Mouse (Mus musculus): ENCODE measurements around the gene Tyw1.
"Not testable (repeated sequence)": the region's sequence is repeated elsewhere in the genome, so short reads cannot be mapped to it uniquely, and the experiment has no call there.

Gene Tyw1

DNA sequence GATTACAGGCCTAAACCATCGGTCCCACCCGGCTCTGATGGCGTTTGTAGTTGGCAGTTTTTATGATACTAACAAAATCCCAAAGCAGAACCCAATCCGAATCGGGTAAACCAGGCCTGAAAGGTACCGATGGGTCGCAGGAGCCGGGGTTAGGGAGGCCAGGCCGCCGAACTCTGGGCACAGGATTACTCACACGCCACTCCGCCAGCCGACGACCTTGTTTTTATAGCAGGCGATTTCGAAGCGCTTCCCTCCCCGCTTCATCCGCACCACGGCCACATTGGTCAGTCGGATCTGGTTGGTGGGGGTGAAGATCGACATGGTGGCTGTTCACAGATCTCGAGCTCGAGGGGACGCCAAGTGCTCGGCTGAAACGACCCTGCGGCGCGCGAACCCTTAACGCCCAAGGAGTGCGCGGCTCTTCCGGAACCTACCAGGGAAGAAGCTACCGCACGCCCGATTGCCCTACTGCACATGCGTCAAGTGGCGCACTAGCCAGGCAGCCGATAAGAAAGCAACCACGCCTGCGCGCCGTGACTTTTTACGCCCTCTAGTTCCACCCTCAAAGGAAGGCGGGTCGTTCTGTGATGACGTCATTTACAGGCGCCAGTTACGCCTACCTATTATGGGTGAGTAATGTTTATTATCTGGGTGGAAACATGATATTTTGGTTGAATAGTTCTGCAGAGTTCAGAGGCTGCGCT lies at the start of gene Tyw1, which contains the start of gene Sbds:
Gene Tyw1, plus strand, starts transcription at position 603 of the 704 bp plus-strand sequence.
Gene Sbds, minus strand, starts transcription at position 514 of the 704 bp plus-strand sequence.
- peak; percentile 100 for DNase-seq

DNA sequence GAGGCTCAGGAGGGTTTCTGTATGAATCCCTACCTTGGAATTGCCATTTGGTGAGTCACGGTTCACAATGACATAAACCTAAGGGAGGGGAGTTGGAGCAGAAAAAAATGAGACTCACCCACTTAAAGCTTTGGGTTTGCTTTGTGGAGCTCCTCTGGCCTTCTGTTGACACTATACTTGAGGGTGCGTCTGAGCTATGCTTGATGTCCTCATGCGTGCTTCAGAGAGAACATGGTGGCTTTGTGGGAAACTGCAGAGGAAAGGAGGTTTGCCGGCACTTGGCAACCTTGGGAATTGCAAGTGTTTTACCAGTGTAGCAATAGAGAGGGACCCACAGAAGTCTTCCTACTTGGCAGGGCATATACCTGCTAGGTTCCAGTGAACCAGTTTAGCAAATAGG lies 48.1 kb upstream of the Tyw1 start:
- no peak for DNase-seq

DNA sequence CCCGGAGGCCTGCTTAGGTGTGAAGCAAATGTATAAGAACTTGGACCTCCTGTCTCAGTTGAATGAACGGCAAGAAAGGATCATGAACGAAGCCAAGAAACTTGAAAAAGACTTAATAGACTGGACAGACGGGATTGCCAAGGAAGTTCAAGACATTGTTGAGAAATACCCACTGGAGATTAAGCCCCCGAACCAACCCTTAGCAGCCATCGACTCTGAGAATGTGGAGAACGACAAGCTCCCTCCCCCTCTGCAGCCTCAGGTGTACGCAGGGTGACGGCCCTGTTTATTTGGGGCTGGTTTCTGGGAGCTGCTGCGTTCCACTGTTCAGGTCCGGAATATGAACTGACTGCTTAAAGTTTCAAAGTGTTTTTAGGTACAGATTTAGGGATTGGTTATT lies 42.5 kb upstream of the Tyw1 start:
- DNase-seq, result no peak

DNA sequence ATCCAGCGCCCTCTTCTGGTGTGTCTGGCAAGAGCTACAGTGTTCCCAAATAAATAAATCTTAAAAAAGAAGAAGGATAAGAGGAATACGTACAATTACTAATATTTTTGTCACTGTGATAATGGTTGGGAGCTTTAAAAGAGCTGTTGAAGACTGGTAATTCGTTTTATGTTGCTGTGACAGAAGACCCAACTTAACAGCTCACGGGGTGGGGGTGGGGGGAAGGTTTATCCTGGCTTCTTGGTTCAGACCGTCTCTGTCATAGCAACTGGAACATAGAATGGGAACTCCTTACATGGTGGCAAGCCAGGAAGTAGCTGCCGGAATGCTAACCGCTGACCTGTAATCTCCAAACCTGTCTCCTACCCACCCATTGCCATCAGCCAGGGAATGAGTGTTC lies 38.6 kb upstream of the Tyw1 start, which contains the start of gene Tmem248:
Gene Tmem248, plus strand, starts transcription at position 301 of the 400 bp plus-strand sequence.
- DNase-seq, result no peak

DNA sequence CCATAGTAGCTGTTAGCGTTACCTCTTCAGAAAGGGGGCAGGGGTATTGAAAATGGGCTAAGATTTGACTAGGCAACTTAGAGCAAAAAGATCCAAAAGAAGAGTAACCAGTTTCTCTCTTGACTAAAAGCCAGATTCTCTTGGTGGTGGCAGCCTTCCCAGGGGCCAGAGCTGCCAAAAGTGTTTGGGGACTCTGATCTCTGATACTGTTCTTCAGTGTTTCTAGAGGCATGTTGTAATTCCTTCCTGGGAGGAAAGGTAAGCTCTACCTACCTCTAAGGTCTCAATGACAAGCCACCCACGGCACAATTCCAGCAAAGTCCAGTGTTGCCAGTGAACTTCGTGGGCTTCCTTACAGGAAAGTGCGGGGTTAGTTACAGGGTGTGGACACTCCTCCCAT lies 38.0 kb upstream of the Tyw1 start:
- no peak for DNase-seq

DNA sequence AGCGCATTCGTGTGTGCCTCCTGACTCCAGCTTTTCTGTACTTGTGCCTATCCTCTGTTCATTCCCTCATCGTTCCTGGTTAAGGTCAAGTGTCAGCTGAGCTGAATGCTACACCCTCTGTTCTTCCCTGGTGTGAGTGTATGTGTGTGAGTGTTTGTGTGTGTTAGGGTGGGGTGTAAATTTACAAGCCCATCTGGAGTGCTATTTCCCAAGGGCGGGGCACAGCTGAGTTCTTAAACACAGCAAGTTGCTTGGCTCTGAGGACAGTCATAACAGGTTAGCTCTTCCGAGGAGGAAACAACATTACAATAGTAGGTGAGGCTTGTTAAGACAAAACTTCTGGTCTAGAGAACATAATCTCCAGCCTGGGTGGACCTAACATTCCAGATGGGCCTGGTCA lies 37.1 kb upstream of the Tyw1 start:
- no peak for DNase-seq

DNA sequence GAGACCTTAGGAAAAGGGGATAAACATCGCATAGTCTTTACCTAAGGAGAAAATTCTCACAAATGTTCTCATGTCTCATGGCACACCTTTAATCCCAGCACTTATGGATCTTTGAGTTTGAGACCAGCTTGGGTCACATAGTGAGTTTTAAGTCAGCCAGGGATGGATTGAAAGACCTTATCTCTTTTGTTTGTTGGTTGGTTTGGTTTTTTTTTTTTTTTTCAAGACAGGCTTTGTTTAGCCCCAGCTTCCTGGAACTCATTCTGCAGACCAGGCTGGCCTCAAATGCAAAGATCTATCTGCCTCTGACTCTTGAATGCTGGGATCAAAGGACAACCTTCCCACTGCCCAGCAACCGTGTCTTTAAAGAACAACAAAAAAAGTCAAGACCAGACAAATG lies 34.1 kb upstream of the Tyw1 start:
- DNase-seq, result no peak

DNA sequence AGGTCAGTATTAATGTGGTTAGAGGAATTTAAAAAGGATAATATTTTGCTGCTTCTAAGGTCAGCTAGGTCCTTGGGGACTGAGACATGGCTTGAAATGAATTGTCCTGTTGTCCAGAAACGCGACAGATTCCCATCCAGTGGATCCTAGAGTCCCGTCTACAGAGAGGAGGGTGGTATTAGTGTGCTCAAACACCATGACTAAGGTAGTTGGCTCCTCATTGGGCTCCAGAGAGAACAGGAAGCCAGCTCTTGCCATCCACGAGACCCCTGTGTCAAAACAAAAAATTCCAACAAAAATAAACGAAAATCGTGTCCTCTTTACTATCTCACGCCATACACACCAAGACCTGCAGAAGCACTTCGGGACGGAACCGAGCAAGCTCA lies 33.7 kb upstream of the Tyw1 start:
- no peak for DNase-seq

DNA sequence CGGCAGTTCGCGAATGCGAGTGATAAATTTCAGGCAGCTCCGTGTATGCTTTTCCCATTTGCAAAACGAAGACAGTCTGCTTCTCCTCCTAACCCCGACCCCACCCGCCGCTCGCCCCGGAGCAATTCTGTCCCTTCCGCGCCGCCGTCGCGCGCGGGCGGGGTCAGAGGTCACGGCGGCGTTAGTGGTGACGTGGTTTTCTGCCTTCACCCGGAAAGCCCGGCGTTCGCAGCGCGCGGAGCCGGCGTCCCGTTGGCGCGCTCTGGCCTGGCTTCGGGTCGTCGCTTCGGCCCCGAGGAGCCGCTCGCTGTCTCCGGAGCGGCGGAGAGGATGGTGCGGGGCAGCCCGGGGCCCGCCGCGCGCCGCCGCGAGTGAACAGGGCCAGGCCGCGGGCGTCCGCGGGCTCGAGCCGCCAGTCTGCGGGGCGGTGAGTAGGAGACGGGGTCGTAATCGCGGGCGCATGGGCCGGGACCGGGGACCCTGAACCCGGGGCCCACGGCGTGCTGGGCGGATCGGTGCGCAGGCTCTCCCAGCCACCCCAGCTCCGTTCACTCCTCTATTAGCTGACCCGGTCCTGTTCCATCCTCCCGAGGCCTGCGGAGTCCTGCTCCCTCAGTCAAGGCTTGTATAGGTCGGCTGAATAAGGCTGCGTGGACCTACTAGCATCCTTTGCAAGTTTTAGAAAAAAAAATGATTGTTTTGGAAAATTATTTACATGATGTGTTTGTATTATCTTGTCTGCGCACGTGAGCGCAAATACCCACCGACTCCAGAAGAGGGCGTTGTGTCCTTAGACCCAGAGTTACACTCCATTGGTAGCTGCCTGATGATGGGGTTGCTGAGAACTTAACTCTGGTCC lies 33.0 kb upstream of the Tyw1 start:
- peak; percentile 99 for DNase-seq

DNA sequence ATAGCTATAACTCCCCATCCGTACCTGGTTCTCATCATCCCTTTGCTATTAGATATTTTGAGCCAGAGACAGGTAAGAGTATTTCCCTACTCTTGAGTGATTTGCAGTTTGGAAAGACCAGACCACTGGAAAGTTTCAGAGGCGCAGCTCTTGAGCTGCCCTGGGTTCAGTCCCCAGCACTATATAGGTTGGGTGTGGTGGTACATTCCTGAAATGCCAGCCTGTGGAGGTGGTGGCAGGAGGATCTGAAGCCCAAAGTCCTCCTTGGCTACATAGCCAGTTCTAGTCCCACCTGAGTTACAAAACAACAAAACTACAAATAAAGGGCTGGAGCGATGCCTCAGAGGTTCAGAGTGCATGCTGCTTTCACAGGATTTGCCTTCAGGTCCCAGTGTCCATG lies 28.6 kb upstream of the Tyw1 start:
- DNase-seq, result no peak

DNA sequence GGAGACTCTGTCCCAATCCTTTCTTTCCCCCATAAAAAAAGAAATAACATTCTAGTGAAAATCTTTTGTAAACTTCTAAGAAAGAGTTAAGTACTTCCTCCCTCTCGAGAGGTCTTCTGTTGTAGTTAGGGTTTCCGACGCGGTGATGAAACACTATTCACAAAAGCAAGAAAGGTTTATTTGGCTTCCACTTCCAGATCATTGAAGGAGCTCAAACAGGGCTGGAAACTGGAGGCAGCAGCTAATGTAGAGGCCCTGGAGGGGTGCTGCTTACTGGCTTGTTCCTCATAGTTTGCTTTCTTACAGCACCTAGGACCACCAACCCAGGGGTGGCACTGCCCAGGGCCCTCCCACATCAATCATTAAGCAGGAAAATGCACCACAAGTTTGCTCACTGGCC lies 27.3 kb upstream of the Tyw1 start:
- DNase-seq, result no peak

DNA sequence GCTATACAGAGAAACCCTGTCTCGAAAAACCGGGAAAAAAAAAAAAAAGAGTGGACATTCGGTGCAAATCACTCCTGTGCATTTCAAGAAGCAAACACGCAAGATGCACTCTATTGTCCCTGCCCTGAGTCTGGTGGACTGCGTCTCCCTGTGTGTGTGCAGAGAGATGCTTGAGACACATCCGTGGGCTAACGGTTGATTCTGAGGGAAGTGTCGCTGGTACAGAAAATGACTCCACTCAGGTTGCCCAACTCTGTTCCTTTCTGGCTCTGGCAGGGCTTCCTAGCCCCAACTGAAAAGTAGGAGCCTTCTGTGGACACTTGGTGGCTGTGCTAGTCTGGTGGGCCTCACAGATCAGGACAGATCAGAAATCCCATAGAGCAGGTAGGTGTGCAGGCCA lies 19.1 kb upstream of the Tyw1 start:
- no peak for DNase-seq

DNA sequence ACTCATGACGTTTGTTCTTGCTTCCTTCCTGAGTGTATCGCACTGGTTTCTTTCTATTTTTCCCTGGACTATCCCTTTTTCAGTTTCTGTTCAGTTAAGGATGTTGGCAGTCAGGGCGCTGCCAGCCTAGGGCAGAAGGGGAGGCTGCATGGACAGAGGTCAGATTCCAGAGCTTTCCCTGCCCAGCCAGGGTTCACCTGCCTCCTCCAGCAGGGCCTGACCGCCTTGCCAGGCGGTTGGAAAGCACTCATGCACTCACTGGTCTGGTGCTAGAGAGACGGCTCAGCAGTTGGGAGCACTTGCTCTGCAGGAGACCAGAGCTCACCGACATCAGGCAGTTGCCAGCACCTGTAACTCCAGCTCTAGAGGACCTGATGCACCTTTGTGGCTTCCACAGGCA lies 16.2 kb upstream of the Tyw1 start:
- no peak for DNase-seq

DNA sequence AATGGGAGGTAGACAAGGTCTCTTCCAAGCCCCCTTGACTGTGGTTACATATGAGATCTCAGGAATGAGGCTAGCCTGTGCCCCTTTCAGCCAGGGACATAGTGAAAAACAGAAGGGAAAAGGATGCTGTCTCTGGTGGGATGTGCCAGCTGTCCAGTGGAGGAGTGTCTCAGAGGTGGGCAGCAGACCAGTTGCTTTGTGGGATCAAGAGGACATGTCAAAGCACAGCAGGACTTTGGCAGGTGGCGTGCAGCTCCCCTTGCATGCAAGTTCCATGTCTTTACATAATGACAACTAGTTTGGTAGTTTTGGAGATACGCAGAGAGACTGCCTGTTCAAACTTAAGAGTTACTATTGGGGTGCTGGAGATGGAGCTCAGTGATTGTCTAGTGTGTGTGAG lies 15.6 kb upstream of the Tyw1 start:
- no peak for DNase-seq

DNA sequence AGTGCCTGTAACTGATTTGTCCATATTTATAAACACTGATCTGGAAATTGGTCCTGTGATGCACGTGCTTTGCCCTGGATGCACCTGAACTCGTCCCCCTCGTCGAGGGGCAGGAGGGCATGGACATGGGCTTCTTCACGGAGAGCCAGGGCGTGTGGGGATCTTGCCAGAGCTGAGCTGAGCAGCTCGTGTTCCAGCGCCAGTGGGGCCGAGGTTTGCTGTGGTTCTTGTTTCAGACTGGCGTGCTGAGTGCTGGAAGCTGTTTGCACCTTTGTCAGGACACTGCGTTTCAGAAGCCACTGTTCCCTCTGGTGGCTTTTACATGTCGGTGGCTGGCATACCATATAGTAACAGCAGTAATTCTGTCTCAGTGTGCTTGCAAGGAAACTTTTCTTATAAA lies 14.0 kb upstream of the Tyw1 start:
- no peak for DNase-seq

DNA sequence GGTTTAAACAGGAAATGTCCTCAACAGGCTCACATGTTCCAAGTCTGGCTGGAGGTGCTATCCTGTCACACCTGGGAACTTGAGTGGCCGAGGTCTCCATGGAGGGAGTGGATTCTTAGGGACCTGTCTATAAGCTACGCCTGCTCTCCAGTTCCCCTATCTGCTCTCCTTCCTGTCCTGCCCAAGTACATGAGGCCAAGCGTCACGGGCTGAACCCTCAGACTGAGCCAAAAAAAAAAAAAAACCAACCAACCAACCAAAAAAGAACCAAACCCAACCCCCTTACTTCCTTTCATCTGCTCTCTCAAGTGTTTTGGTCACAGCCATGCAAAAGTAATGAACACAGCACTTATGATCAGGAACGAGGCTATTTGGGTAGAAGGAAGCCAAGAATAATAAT lies 7.6 kb upstream of the Tyw1 start:
- no peak for DNase-seq

DNA sequence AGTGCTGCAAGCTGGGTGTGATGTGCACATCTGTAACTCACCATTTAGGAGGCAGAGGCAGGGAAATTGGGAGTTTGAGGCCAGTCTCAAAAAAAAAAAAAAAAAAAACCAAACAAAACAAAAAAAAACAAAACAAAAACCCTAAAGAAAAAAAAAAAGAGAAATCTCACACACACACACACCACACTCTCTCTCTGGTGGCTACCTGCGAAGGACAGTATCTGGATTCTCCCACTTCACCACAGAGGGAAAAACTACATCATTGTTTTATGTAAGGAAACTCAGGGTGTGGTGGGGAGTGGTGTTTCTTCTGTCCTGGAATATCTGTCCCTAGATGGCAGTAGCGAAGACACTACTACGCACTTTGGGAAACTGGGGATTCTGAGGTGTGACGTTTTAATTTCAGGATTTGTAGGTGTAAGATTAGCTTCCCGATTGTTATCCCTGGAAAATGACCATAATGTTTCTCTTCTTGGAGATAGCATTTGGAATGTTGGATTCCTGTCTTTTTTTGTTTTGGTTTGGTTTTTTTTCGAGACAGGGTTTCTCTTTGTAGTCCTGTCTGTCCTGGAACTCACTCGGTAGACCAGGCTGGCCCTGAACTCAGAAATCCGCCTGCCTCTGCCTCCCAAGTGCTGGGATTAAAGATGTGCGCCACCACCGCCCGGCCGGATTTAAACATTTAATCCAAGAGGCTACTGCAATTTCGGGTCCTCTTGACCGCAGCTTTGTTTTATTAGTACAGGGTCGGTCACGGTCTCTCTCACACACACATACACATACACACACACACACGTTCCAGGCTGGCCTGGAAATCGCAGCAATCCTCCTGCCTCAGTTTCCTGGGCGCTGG lies 1.0 kb upstream of the Tyw1 start:
- peak; percentile 93 for DNase-seq

DNA sequence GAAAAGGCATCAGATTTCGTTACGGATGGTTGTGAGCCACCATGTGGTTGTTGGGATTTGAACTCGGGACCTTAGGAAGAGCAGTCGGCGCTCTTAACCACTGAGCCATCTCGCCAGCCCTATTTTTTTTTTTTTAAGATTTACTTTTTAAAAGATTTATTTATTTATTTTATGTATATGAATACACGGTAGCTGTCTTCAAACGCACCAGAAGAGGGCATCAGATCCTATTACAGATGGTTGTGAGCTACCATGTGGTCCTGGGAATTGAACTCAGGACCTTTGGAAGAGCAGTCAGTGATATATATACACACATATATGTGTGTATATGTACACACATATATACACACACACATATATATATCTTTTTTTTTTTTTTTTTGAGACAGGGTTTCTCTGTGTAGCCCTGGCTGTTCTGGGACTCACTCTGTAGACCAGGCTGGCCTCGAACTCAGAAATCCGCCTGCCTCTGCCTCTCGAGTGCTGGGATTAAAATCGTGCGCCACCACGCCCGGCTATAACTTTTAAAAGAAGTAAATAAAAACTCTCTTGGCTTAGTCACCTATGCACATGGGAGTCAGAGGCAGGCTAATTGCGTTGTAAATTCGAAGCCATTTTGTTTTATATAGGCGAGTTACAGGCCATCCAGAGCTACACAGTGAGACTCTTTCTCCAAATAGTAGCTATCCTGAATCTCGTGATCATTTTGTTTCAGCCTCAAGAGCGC lies 543 bp downstream of the Tyw1 start:
- not testable (repeated sequence) for DNase-seq

DNA sequence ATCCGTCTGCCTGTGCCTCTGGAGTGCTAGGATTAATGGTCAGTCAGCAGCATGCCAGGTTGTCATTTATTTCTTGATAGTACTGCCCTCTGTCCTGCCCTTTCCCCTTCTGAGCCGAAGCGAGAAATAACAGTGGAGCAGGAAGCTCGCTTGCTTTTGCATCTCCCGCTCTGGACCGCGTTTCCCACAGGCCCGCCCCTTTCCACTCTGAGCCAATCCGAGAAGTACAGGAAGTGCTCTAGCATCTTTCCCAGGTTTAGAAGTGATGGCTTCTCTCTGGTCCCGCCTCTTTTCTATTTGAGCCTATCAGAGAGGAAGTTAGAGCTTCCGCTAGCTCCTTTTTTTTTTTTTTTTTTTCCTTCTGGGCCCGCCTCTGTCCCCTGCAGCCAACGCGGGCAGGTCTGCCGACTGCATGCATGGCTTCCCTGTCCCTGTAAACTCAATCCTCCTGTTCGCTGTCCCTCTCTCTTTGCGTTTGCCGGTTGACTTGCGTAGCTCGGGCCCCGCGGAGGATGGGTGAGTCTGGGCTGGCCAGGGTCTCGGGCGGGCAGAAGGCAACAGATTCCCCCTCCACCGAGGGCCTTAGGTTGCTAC lies 1.4 kb downstream of the Tyw1 start:
- DNase-seq, result peak; percentile 100

DNA sequence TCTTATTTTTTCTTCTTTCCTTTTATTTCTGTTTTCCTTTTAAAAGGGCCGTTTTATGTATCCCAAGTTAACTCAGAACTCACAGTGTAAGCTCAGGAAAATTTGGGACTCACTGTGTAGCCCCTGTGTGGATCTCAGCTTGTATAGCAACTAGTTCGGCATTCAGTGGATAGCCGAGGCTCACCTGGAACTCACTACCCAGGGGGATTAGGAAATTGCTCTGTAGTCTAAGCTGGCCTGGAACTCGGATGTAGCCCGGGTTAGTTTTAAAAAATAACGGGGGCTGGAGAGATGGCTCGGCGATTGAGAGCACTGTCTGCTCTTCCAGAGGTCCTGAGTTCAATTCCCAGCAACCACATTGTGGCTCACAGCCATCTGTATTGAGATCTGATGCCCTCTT lies 1.9 kb downstream of the Tyw1 start:
- no peak for DNase-seq

DNA sequence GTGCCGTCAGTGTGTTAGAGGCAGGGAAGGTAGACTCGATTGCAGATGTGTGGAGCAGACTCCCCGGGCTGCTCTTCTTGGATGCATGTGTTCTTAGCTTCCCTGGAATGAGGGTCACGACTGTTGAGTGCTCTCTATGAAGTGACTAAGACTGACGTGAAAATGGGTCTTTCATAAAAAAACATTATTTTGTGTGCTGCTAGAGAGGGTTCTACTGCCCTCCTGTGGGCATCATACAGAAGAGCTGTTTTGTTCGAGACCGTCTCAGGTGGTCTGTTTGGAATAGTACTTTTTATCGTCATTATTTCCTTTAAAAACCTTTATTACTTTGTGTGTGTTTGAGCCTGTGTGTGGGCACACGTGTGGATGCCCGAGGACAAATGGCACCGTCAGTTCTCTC lies 8.0 kb downstream of the Tyw1 start:
- DNase-seq, result no peak

DNA sequence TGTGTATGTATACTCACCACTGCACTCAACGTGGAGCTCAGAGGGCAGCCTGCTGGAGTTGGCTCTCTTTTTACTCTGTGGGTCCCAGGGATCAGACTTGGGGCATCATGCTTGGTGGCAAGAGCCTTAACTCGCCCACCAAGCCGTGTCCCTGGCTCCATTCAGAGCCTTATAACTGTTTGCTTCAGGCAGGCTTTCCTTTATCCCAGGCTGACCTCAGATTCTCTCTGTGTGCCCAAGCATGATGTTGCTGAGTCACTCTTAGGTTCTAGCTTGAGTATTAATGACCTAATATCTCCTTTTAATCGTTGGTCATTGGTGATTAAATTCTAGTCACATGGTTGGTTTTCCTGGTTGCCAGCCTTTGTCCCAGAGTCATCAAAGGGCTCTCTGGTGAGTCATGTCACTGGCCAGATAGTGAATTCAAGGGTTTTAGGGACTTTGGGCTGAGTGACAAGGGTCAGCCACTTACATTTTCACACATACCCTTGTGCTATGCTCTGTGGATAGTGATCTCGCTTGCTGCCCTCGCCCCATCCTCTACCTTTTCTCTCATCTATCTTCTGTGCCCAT lies 9.1 kb downstream of the Tyw1 start:
- DNase-seq, result no peak

All from heart, adult 11 months (tissue).